Mouse (Mus musculus) v-Abl transformed pro-B cells (cell line): ENCODE results near the gene Gdap2.

ENCODE experiments used
- in situ Hi-C, 2 experiments: fragments of 400-800 bp; cut with MboI; formaldehyde crosslinking; loops; one replicate each; pipeline ENCODE4 v1.15.1; 2025; ENCODE audit not compliant: unreplicated experiment in 2 of 2

Gdap2 gene

DNA sequence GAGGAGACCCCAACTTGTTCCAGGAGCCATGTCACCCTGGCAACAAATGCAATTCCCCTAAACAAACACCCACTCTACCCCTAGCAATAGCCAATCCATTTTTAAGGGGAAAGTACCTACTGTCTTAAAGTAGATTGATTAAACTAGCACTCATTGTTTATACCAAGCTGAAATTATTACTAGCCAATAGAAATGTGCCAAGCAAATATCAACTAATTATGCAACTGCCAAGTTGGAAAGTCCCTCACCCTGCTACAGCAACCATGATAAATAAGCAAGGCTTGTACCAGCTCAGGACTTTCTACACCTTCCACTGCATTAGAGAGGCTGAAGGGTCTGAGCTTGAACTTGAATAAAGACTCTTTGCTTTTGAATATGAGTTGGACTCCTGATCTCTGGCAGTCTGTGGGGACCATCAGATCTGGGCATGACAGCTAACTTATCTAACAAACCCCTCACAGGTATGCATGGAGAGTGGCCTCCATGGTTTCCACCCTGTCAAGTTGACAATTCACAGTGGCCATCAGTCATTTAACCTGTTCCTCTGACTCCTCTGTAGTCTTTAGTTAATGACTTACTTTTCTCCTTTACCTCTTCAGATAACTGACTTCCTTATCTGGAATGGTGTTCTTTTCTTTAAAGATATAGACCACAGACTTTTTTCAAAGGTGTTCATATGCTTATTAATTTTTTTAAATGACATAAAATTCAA lies 74.7 kb downstream of the Gdap2 start:
- in situ Hi-C loops, result no loop called here

DNA sequence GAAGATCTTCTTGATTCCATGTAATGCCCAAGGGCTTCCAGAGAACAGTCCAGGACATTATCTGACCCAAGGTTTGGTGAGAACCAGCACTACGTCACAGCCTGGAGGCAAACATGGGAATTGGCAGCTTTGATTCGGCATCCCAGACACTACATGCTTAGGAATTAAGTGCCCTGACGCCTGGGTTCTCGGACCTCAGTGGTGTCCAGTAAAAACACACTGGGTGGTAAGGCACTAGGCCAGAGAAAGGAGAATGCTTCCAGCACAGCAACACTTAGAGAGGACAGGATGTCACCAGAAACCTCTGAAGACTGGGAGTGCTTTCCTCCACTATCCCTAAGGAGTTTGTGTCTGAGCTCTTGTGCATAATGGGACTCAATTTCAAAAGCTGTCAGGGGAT lies 80.0 kb downstream of the Gdap2 start:
- in situ Hi-C loops, result no loop called here

DNA sequence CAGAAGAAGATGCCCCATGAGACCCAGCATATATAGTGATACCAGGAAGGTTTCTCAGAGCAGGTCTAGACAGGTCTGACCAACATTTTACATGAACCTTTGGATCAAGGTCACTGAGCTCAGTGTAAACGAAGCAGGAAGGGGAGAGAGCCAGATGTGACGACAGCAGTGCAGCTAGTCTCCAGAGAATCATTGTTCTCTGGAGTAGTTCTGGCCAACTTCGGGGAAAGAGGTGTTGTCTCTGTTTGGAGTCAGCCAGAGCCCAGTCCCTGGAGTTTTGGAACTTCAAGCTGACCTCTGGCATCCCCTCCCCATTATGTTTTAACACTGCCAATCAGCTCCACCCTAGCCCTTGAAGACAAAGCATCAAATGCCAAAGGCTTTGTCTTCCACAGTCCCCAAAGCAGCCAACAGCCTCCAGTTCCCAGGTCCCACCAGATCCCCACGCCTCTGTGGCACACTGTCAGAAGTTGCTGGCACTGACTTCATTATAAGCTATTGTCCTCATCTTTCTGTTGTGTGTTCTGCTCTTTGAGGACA lies 84.2 kb downstream of the Gdap2 start:
- in situ Hi-C loops, result no loop called here
